Mouse (Mus musculus) liver, embryonic 14.5 days (tissue): ENCODE data around the gene Klhl8. TPM values are rescaled to one million over a fixed set of nuclear protein-coding genes. Genes with fewer than 3 reads are reported as not detected.

Source experiments
- ATAC-seq: fragments of 200-750 bp; cut with Nextera tagmentation; 2 replicates; pipeline ENCODE4 v1.8.0; 2017; ENCODE audit warnings: moderate number of reproducible peaks, mild to moderate bottlenecking, moderate library complexity; ENCODE audit not compliant: insufficient read depth
- DNase-seq, 3 experiments: peaks; one replicate each; pipeline ENCODE4 v3.0.0-alpha.2; 2012 to 2013; ENCODE audit warnings: low read depth in 3 of 3, low spot score in 3 of 3
- H3K27ac ChIP-seq: fragments of 300-500 bp; sonication (generic); 2 replicates; pipeline ENCODE4 v1.5.1; 2014; ENCODE audit warnings: moderate library complexity, mild to moderate bottlenecking, control low read depth, inconsistent platforms
- H3K27me3 ChIP-seq: fragments of 300-500 bp; sonication (generic); 2 replicates; pipeline ENCODE4 v1.6.1; 2014; ENCODE audit warnings: mild to moderate bottlenecking, low read length, moderate library complexity; ENCODE audit not compliant: control insufficient read depth, insufficient read depth
- H3K36me3 ChIP-seq: fragments of 300-500 bp; sonication (generic); replicated peaks from 2 replicates; pipeline ENCODE4 v1.6.1; 2014; ENCODE audit warnings: low read depth; ENCODE audit not compliant: control insufficient read depth, insufficient read depth
- H3K4me1 ChIP-seq, 2 experiments: fragments of 200-500 bp in 1 of 2; fragments of 300-500 bp in 1 of 2; sonication (generic) in 1 of 2; replicated peaks; 2 replicates each; pipeline ENCODE4 v1.6.1; 2012 to 2014; ENCODE audit warnings: antibody characterized with exemption in 1 of 2, inconsistent platforms in 1 of 2, low read length in 1 of 2; ENCODE audit not compliant: control insufficient read depth in 2 of 2, insufficient read depth in 2 of 2
- H3K4me2 ChIP-seq: fragments of 300-500 bp; sonication (generic); 2 replicates; pipeline ENCODE4 v1.6.1; 2014; ENCODE audit warnings: low read depth, mild to moderate bottlenecking, control low read depth, moderate library complexity
- H3K4me3 ChIP-seq, 2 experiments: fragments of 200-500 bp in 1 of 2; fragments of 300-500 bp in 1 of 2; sonication (generic) in 1 of 2; 2 replicates each; pipeline ENCODE4 v1.5.1; 2012 to 2014; ENCODE audit warnings: low read depth in 2 of 2, low read length in 2 of 2, mild to moderate bottlenecking in 2 of 2, control low read depth in 1 of 2, inconsistent platforms in 1 of 2, moderate library complexity in 1 of 2; ENCODE audit not compliant: insufficient read depth in 1 of 2
- H3K9ac ChIP-seq: fragments of 300-500 bp; sonication (generic); replicated peaks from 2 replicates; pipeline ENCODE4 v1.6.1; 2014; ENCODE audit warnings: mild to moderate bottlenecking, control low read depth, moderate library complexity
- H3K9me3 ChIP-seq: fragments of 300-500 bp; sonication (generic); 2 replicates; pipeline ENCODE4 v1.6.1; 2016; ENCODE audit warnings: low read length, mixed read lengths; ENCODE audit not compliant: control insufficient read depth
- CTCF ChIP-seq: IDR thresholded peaks from 2 replicates; pipeline ENCODE4 v1.5.1; 2016; ENCODE audit warnings: antibody characterized with exemption, low read depth, control low read depth
- EP300 ChIP-seq: IDR thresholded peaks from 2 replicates; pipeline ENCODE4 v1.6.1; 2016; ENCODE audit warnings: antibody characterized with exemption, low read depth
- WGBS: fragments of 180-500 bp; shearing (Covaris S2); extraction: QIAGEN DNeasy Blood & Tissue Kit; methylation state at CpG from one replicate; pipeline ENCODE4 v1.1.7; 2014; ENCODE audit not compliant: insufficient replicate concordance; 5-methylcytosine and 5-hydroxymethylcytosine counted together
- polyA plus RNA-seq, 2 experiments: library from polyadenylated mRNA; depleted of rRNA in 1 of 2; stranded (reverse) in 1 of 2; unstranded in 1 of 2; fragments of >200 nt; fragmentation: Nextera tagmentation in 1 of 2; extraction: Ambion mirVana in 1 of 2; gene quantifications; 2 replicates each; pipeline versions ENCODE4 v1.2.1 to v1.2.3; 2012 to 2014

Klhl8 gene
- polyA plus RNA-seq, 2 experiments: 0.98 to 0.99 TPM

DNA sequence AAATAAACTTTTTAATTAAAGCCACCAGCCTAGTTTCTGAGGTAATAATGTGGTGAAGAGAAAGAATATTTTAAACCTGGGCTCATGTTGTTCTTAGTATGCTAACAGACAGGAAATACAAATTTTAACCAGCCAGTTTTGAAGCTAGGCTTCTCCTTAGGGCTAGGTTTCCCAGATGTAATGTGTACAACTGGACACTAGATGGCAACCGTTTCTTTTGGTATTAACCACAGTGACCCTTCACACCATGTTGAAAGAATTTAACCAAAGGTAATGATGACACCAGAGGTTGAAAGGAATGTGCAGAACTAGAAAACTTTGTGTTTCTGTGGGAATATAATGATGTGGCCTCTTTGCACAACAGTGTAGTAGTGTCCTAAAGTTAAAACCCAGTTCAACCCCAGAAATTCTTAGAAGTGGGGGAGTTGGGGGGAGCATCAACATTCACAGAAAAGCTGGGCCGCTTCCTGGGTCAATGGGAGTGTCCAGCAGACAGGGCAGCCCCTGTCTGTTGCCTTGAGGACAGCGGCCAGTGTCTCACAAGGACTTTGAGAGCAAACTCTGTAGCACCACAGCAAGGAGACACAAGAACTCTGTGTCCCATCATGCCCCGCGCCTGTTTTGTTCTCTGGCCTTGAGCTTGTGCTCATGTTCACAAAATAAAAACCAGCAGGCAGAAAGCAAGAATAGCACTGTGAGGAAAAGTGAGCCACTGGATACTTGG is 54.6 kb downstream of the Klhl8 start:
- H3K27me3 ChIP-seq: no peaks in the 10 kb centered on the region
- peak; percentile 49; the same call in 1 of the 2 replicates for ATAC-seq
- no peaks in the 10 kb centered on the region for H3K9me3 ChIP-seq
- TF ChIP-seq CTCF: peak; percentile 54
- no peak for TF ChIP-seq EP300
- WGBS: 63% methylated on average over 5 of the region's 5 CpGs
- no peak overlapping the region for H3K4me3 ChIP-seq
- peaks cover 15% of the 10 kb centered on the region for H3K36me3 ChIP-seq
- peaks cover 0 to 8% of the 10 kb centered on the region in 2 experiments; a peak in 2 of 4 replicates for H3K4me1 ChIP-seq
- no peak overlapping the region for H3K4me2 ChIP-seq
- H3K9ac ChIP-seq: no peak overlapping the region
- peak; percentile 26 to 35 (median 33) for DNase-seq
- no peak overlapping the region for H3K27ac ChIP-seq

DNA sequence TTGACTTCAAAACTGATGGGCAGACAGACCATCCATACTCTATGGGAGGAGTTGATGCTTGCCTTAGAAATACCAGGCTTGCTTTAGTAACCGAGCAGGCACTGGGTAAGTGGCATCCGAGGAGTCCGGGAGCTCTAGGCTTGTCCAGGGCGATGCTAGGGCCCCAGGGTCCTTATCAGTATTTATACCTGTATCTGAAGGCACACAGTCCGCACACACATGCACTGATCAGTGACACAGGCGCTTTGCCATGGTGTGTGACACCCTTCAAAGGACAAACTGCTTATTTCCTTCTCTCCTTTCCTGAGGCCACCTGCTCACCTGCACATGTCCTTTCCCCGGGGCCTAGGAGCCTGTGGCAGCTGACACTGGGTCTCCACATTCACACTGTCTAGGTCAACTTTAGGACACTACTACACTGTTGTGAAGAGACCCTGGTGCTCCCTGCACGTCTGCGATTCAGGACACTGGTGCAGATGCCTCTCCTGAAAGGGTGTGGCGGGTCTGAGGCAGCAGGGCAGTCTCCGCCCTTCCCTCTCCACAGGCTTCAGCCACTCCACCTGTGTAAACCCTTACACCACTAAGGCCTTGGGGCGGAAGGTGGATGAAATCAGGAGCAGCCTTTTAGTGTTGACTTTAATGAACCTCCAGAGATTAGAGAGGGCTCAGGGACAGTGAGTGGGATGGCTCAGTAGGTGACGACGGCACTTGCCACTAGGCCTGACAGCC is 55.4 kb downstream of the Klhl8 start:
- ATAC-seq (peak; percentile 65), DNase-seq (no peak)
- H3K27me3 ChIP-seq: no peaks in the 10 kb centered on the region
- TF ChIP-seq EP300 (no peak), CTCF (no peak)
- H3K4me2 ChIP-seq: no peak overlapping the region
- peaks cover 0 to 8% of the 10 kb centered on the region in 2 experiments; a peak in 2 of 4 replicates for H3K4me1 ChIP-seq
- no peak overlapping the region for H3K27ac ChIP-seq
- H3K9ac ChIP-seq: no peak overlapping the region
- peaks cover 23% of the 10 kb centered on the region for H3K36me3 ChIP-seq
- WGBS: 54% methylated on average over 14 of the region's 14 CpGs
- H3K4me3 ChIP-seq: no peak overlapping the region
- no peaks in the 10 kb centered on the region for H3K9me3 ChIP-seq

DNA sequence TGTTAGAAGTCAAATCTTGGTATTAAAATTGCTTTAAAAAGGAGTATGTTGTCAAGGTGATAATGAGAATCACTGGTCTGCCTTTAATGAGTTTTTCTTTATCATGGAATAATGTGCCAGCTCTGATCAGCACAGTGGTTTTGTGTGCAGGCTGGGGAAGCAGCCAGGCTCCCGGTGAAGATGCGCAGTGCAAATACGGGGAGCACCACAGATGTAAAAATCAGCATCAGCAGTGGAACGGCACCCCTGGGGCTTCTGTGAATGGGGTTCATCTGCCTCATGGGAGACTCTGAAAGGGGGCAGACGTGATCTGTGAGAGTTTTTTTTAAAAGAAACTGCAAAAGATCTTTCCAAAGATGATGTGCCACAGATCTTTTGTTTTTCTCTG is 56.3 kb downstream of the Klhl8 start:
- Histone ChIP-seq H3K36me3 (peaks cover 29% of the 10 kb centered on the region), H3K27ac (no peak overlapping the region), H3K4me2 (no peak overlapping the region), H3K27me3 (no peaks in the 10 kb centered on the region), H3K9me3 (no peaks in the 10 kb centered on the region), H3K4me1 (peaks cover 0 to 8% of the 10 kb centered on the region in 2 experiments; a peak in 2 of 4 replicates), H3K9ac (no peak overlapping the region), H3K4me3 (no peak overlapping the region)
- WGBS: 81% methylated on average over 5 of the region's 5 CpGs
- no peak for TF ChIP-seq EP300
- TF ChIP-seq CTCF: no peak
- DNase-seq (no peak), ATAC-seq (no peak)

DNA sequence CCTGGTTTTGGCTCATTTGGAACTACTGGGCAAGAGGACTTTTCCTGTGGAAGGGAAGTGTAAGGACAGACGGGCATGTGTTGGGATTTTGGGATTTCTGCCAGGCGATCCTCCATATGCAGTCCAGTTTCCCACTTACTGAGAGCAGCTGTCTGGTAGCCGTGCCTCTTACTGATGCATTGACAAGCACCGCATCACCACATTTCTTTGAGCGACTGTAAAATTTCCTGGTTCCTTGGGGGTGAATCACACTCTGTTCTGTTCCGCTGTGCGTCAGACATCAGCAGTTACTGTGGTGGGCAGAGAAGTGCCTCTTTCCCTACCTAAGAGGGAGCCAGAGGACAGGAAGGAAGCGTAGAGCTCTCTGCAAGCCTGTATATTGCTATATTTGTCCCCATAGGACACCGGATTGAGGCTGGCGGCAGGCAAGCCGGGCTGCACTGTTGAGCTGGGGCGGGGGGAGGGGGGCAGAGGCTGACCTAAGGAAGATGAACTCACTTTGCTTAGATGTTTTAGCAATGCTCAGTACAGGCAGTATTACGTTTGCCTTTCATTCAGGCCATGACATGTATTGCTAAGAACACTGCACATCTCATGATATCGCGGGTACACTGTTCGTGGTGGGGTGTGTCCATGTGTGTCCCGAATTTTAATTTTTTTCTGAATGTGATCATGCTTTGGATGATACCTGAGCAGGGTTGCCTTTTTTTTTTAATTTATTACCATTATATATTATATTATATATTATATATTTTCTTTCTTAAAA is 56.8 kb downstream of the Klhl8 start:
- DNase-seq (peak in 1 of 3 experiments; percentile 27), ATAC-seq (no peak)

More for the DNA sequence above, 56.8 kb downstream of the Klhl8 start:
- Histone ChIP-seq H3K27me3 (no peaks in the 10 kb centered on the region), H3K9ac (no peak overlapping the region), H3K27ac (no peak overlapping the region), H3K4me3 (no peak overlapping the region), H3K36me3 (peaks cover 35% of the 10 kb centered on the region), H3K4me2 (no peak overlapping the region), H3K9me3 (no peaks in the 10 kb centered on the region), H3K4me1 (peaks cover 0 to 8% of the 10 kb centered on the region in 2 experiments; a peak in 2 of 4 replicates)
- 60% methylated on average over 17 of the region's 17 CpGs for WGBS
- no peak for TF ChIP-seq CTCF
- no peak for TF ChIP-seq EP300
